Mouse (Mus musculus) ovary, postnatal 14 days (tissue): ENCODE measurements around the gene Wdtc1.

Experiments
- DNase-seq: peaks from one replicate; pipeline ENCODE4 v3.0.0; 2022; ENCODE audit warnings: low spot score

Gene Wdtc1

GRCm38 (mm10) chr4:133281951-133282481 lies 71.3 kb downstream of the Wdtc1 start:
- no peak for DNase-seq

GRCm38 (mm10) chr4:133281513-133281912 lies 71.8 kb downstream of the Wdtc1 start:
- no peak for DNase-seq

GRCm38 (mm10) chr4:133278482-133278881 lies 74.8 kb downstream of the Wdtc1 start:
- no peak for DNase-seq

- no peak for DNase-seq
Observed at GRCm38 (mm10) chr4:133278067-133278466, 75.2 kb downstream of the Wdtc1 start.

- peak; percentile 94 for DNase-seq
Observed at GRCm38 (mm10) chr4:133277104-133278026, 75.9 kb downstream of the Wdtc1 start, which contains the start of gene Tmem222. TSS of gene Tmem222 (minus strand) at chr4:133277792.

- no peak for DNase-seq
Observed at GRCm38 (mm10) chr4:133270929-133271328, 82.4 kb downstream of the Wdtc1 start.

- no peak for DNase-seq
Observed at GRCm38 (mm10) chr4:133269596-133269995, 83.7 kb downstream of the Wdtc1 start.

- no peak for DNase-seq
Observed at GRCm38 (mm10) chr4:133268931-133269330, 84.3 kb downstream of the Wdtc1 start.

GRCm38 (mm10) chr4:133266248-133266880 lies 86.9 kb downstream of the Wdtc1 start:
- DNase-seq = no peak

GRCm38 (mm10) chr4:133265759-133266158 lies 87.5 kb downstream of the Wdtc1 start:
- no peak for DNase-seq

GRCm38 (mm10) chr4:133265297-133265696 lies 88.0 kb downstream of the Wdtc1 start:
- no peak for DNase-seq

- DNase-seq = no peak
Observed at GRCm38 (mm10) chr4:133264559-133264958, 88.7 kb downstream of the Wdtc1 start.

GRCm38 (mm10) chr4:133263756-133264155 lies 89.5 kb downstream of the Wdtc1 start:
- DNase-seq = no peak

GRCm38 (mm10) chr4:133262882-133263281 lies 90.4 kb downstream of the Wdtc1 start, which contains the start of gene Sytl1:
TSS of gene Sytl1 (minus strand) at chr4:133263113.
- DNase-seq = no peak

GRCm38 (mm10) chr4:133262375-133262765 lies 90.9 kb downstream of the Wdtc1 start:
- DNase-seq = no peak

- no peak for DNase-seq
Observed at GRCm38 (mm10) chr4:133261641-133262374, 91.5 kb downstream of the Wdtc1 start.

- DNase-seq = no peak
Observed at GRCm38 (mm10) chr4:133257798-133258408, 95.4 kb downstream of the Wdtc1 start.

- no peak for DNase-seq
Observed at GRCm38 (mm10) chr4:133257230-133257629, 96.1 kb downstream of the Wdtc1 start.

- no peak for DNase-seq
Observed at GRCm38 (mm10) chr4:133256820-133257219, 96.5 kb downstream of the Wdtc1 start.

GRCm38 (mm10) chr4:133255392-133255791 lies 97.9 kb downstream of the Wdtc1 start:
- no peak for DNase-seq

- no peak for DNase-seq
Observed at GRCm38 (mm10) chr4:133253412-133253811, 99.9 kb downstream of the Wdtc1 start.

GRCm38 (mm10) chr4:133252089-133252488 lies 101.2 kb downstream of the Wdtc1 start:
- no peak for DNase-seq
